Mouse (Mus musculus) spleen, adult 2 months (tissue): Measurements from ENCODE around the gene Map4k3.

Source experiments
- CTCF ChIP-seq: fragments of 200-500 bp; IDR thresholded peaks from 2 replicates; pipeline ENCODE4 v1.5.1; 2011; ENCODE audit warnings: mild to moderate bottlenecking, inconsistent platforms; ENCODE audit not compliant: insufficient read depth, insufficient read length, insufficient replicate concordance; ENCODE audit errors: extremely low read depth
- POLR2A ChIP-seq: fragments of 200-500 bp; IDR thresholded peaks from 2 replicates; pipeline ENCODE4 v1.6.1; 2011; ENCODE audit warnings: low read depth, low read length, inconsistent platforms

GRCm38 (mm10) chr17:80777581-80777980 is 49.3 kb upstream of the Map4k3 start:
- TF ChIP-seq CTCF (no peak), POLR2A (no peak)
